Mouse (Mus musculus): Measurements from ENCODE around the gene Lrr1. TPM values are rescaled to one million over a fixed set of nuclear protein-coding genes. Genes with fewer than 3 reads are reported as not detected.
A peak's percentile ranks its signal among the peaks of the same experiment; 100 is the strongest.

Lrr1 gene
- polyA plus RNA-seq, 1 experiment from 2014 or later, result 26.3 TPM

- no peaks in the 10 kb centered on the region for H3K36me3 ChIP-seq (ENCODE audit: control insufficient read depth, insufficient read depth, low read length)
- H3K27me3 ChIP-seq (ENCODE audit: control insufficient read depth, insufficient read depth, low read length), result no peaks in the 10 kb centered on the region
- H3K4me3 ChIP-seq (ENCODE audit: low read length), result no peak overlapping the region
- WGBS, result 15% methylated on average over 10 of the region's 10 CpGs
- H3K4me2 ChIP-seq (replicated peaks; ENCODE audit: low read depth, low read length), result no peak overlapping the region
- no peaks in the 10 kb centered on the region for H3K9me3 ChIP-seq (ENCODE audit: control insufficient read depth, low read length)
- no peak overlapping the region for H3K9ac ChIP-seq (ENCODE audit: low read depth, low read length)
- H3K27ac ChIP-seq (ENCODE audit: low read depth, low read length), result no peak overlapping the region
- no peaks in the 10 kb centered on the region for H3K4me1 ChIP-seq (ENCODE audit: control insufficient read depth, insufficient read depth, low read length)
- no peak for ATAC-seq (ENCODE audit: low FRiP score, low TSS enrichment)
Measured at GRCm38 (mm10) chr12:69131981-69132380, 36.6 kb upstream of the Lrr1 start.

DNA sequence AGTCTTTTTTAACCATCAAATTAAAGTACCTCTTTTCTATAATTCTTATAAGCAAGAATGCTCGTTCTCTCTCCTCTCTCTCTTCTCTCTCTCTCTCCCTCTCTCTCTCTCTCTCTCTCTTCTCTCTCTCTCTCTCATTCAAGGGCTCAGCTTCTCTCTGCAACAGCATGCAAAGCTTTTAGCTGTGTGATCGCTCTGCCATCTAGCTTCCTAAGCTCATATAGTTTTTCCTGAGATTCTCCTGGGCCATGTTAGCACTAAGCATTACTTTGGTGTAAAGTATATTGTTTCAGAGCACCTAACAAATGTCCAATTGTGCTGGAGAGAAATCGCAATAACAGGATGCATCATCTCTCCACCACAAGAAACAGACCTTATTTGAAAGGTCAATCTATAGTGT, 29.4 kb upstream of the Lrr1 start:
- Histone ChIP-seq H3K4me2 (replicated peaks; ENCODE audit: low read depth, low read length) (no peak overlapping the region), H3K4me1 (ENCODE audit: control insufficient read depth, insufficient read depth, low read length) (no peaks in the 10 kb centered on the region), H3K4me3 (ENCODE audit: low read length) (no peak overlapping the region), H3K9ac (ENCODE audit: low read depth, low read length) (no peak overlapping the region), H3K36me3 (ENCODE audit: control insufficient read depth, insufficient read depth, low read length) (no peaks in the 10 kb centered on the region), H3K27me3 (ENCODE audit: control insufficient read depth, insufficient read depth, low read length) (no peaks in the 10 kb centered on the region), H3K27ac (ENCODE audit: low read depth, low read length) (no peak overlapping the region), H3K9me3 (ENCODE audit: control insufficient read depth, low read length) (no peaks in the 10 kb centered on the region)
- no peak for ATAC-seq (ENCODE audit: low FRiP score, low TSS enrichment)
- 90% methylated on average over 3 of the region's 3 CpGs for WGBS

DNA sequence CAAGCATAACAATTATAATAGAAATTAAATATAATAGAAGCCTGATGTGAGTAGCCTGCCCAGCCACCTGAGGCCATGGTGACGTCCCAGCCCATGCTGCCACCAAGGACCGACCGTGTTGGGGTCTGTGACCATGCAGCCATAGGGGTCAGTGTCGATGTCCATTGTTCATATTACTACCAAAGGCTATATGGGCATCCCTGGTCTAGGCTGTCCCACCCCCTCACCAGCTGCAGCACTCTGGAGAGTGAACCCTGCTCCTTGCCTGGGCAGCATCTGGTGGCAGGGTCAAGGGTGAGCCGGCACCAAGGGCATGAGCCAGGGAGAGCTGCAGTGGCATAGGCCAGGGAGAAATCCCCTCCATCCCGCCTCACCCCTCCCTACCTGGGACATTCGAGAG, 28.8 kb upstream of the Lrr1 start:
- Histone ChIP-seq H3K4me2 (replicated peaks; ENCODE audit: low read depth, low read length) (no peak overlapping the region), H3K4me3 (ENCODE audit: low read length) (no peak overlapping the region), H3K9me3 (ENCODE audit: control insufficient read depth, low read length) (no peaks in the 10 kb centered on the region), H3K9ac (ENCODE audit: low read depth, low read length) (no peak overlapping the region), H3K4me1 (ENCODE audit: control insufficient read depth, insufficient read depth, low read length) (no peaks in the 10 kb centered on the region), H3K27ac (ENCODE audit: low read depth, low read length) (no peak overlapping the region), H3K27me3 (ENCODE audit: control insufficient read depth, insufficient read depth, low read length) (no peaks in the 10 kb centered on the region), H3K36me3 (ENCODE audit: control insufficient read depth, insufficient read depth, low read length) (no peaks in the 10 kb centered on the region)
- peak; percentile 35; the same call in 1 of the 2 replicates for ATAC-seq (ENCODE audit: low FRiP score, low TSS enrichment)
- 88% methylated on average over 7 of the region's 7 CpGs for WGBS

GRCm38 (mm10) chr12:69143460-69143859, 25.2 kb upstream of the Lrr1 start:
- Histone ChIP-seq H3K9me3 (ENCODE audit: control insufficient read depth, low read length) (no peaks in the 10 kb centered on the region), H3K9ac (ENCODE audit: low read depth, low read length) (no peak overlapping the region), H3K4me1 (ENCODE audit: control insufficient read depth, insufficient read depth, low read length) (no peaks in the 10 kb centered on the region), H3K36me3 (ENCODE audit: control insufficient read depth, insufficient read depth, low read length) (no peaks in the 10 kb centered on the region), H3K4me3 (ENCODE audit: low read length) (no peak overlapping the region), H3K4me2 (replicated peaks; ENCODE audit: low read depth, low read length) (no peak overlapping the region), H3K27ac (ENCODE audit: low read depth, low read length) (no peak overlapping the region), H3K27me3 (ENCODE audit: control insufficient read depth, insufficient read depth, low read length) (no peaks in the 10 kb centered on the region)
- WGBS, result 82% methylated on average over 6 of the region's 6 CpGs
- ATAC-seq (ENCODE audit: low FRiP score, low TSS enrichment), result no peak

GRCm38 (mm10) chr12:69147166-69147735, 21.4 kb upstream of the Lrr1 start:
- ATAC-seq (ENCODE audit: low FRiP score, low TSS enrichment), result no peak
- H3K9ac ChIP-seq (ENCODE audit: low read depth, low read length), result no peak overlapping the region
- no peaks in the 10 kb centered on the region for H3K9me3 ChIP-seq (ENCODE audit: control insufficient read depth, low read length)
- 91% methylated on average over 5 of the region's 5 CpGs for WGBS
- no peaks in the 10 kb centered on the region for H3K4me1 ChIP-seq (ENCODE audit: control insufficient read depth, insufficient read depth, low read length)
- no peaks in the 10 kb centered on the region for H3K36me3 ChIP-seq (ENCODE audit: control insufficient read depth, insufficient read depth, low read length)
- H3K4me3 ChIP-seq (ENCODE audit: low read length), result no peak overlapping the region
- no peaks in the 10 kb centered on the region for H3K27me3 ChIP-seq (ENCODE audit: control insufficient read depth, insufficient read depth, low read length)
- H3K4me2 ChIP-seq (replicated peaks; ENCODE audit: low read depth, low read length), result no peak overlapping the region
- no peak overlapping the region for H3K27ac ChIP-seq (ENCODE audit: low read depth, low read length)

GRCm38 (mm10) chr12:69150049-69150448, 18.6 kb upstream of the Lrr1 start:
- Histone ChIP-seq H3K4me2 (replicated peaks; ENCODE audit: low read depth, low read length) (no peak overlapping the region), H3K9me3 (ENCODE audit: control insufficient read depth, low read length) (no peaks in the 10 kb centered on the region), H3K27me3 (ENCODE audit: control insufficient read depth, insufficient read depth, low read length) (no peaks in the 10 kb centered on the region), H3K9ac (ENCODE audit: low read depth, low read length) (no peak overlapping the region), H3K4me1 (ENCODE audit: control insufficient read depth, insufficient read depth, low read length) (no peaks in the 10 kb centered on the region), H3K36me3 (ENCODE audit: control insufficient read depth, insufficient read depth, low read length) (no peaks in the 10 kb centered on the region), H3K4me3 (ENCODE audit: low read length) (no peak overlapping the region), H3K27ac (ENCODE audit: low read depth, low read length) (no peak overlapping the region)
- 83% methylated on average over 13 of the region's 13 CpGs for WGBS
- ATAC-seq (ENCODE audit: low FRiP score, low TSS enrichment), result no peak

- Histone ChIP-seq H3K9ac (ENCODE audit: low read depth, low read length) (no peak overlapping the region), H3K27ac (ENCODE audit: low read depth, low read length) (no peak overlapping the region), H3K9me3 (ENCODE audit: control insufficient read depth, low read length) (no peaks in the 10 kb centered on the region), H3K36me3 (ENCODE audit: control insufficient read depth, insufficient read depth, low read length) (peaks cover 15% of the 10 kb centered on the region), H3K27me3 (ENCODE audit: control insufficient read depth, insufficient read depth, low read length) (no peaks in the 10 kb centered on the region), H3K4me2 (replicated peaks; ENCODE audit: low read depth, low read length) (no peak overlapping the region), H3K4me3 (ENCODE audit: low read length) (no peak overlapping the region), H3K4me1 (ENCODE audit: control insufficient read depth, insufficient read depth, low read length) (peaks cover 6% of the 10 kb centered on the region; the same call in 1 of the 2 replicates)
- ATAC-seq (ENCODE audit: low FRiP score, low TSS enrichment), result no peak
- 88% methylated on average over 2 of the region's 2 CpGs for WGBS
Measured at GRCm38 (mm10) chr12:69155923-69156322, 12.7 kb upstream of the Lrr1 start.

DNA sequence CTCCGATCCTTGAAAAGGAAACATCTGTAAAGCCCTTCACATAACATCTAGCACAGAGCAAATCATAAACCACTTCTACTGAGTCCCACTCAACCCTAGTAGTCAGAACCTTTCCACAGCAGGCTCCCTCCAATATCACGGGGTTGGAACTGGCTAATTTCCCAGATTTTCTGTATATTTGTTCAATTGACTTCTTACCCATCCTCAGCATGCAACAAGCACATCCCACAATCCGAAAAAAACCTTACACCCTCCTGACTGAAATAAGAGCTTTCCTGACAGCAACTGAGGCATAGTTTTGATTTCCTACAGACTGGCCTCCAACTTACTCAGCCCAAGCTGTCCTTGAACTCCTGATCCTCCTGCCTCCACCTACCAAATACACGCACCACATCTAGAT, 12.2 kb upstream of the Lrr1 start:
- H3K4me3 ChIP-seq (ENCODE audit: low read length), result no peak overlapping the region
- no peaks in the 10 kb centered on the region for H3K27me3 ChIP-seq (ENCODE audit: control insufficient read depth, insufficient read depth, low read length)
- H3K4me2 ChIP-seq (replicated peaks; ENCODE audit: low read depth, low read length), result no peak overlapping the region
- no peak overlapping the region for H3K9ac ChIP-seq (ENCODE audit: low read depth, low read length)
- H3K4me1 ChIP-seq (ENCODE audit: control insufficient read depth, insufficient read depth, low read length), result peaks cover 6% of the 10 kb centered on the region; the same call in 1 of the 2 replicates
- ATAC-seq (ENCODE audit: low FRiP score, low TSS enrichment), result no peak
- no peak overlapping the region for H3K27ac ChIP-seq (ENCODE audit: low read depth, low read length)
- peaks cover 15% of the 10 kb centered on the region for H3K36me3 ChIP-seq (ENCODE audit: control insufficient read depth, insufficient read depth, low read length)
- 82% methylated on average over 4 of the region's 4 CpGs for WGBS
- no peaks in the 10 kb centered on the region for H3K9me3 ChIP-seq (ENCODE audit: control insufficient read depth, low read length)

DNA sequence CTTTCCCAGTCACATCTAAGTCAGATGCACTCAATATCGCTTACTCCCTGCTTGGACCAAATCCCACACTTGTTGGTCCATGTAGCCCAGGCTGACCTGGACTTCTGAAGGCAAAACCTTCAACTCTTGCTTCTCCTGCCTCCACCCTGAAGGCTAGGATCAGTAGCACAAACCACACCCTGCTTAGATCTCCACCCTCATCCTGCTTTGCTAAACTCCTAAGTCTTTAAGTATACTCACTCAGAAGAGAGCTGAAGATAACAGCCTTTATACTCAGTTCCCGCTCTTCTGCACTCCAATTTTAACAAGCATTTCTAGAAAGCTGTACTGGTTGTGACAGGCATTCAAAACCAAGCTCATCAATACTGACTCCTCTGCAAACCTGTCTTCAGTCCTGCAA, 11.5 kb upstream of the Lrr1 start:
- H3K4me3 ChIP-seq (ENCODE audit: low read length), result no peak overlapping the region
- 95% methylated on average over 2 of the region's 2 CpGs for WGBS
- no peaks in the 10 kb centered on the region for H3K27me3 ChIP-seq (ENCODE audit: control insufficient read depth, insufficient read depth, low read length)
- H3K9ac ChIP-seq (ENCODE audit: low read depth, low read length), result no peak overlapping the region
- H3K4me1 ChIP-seq (ENCODE audit: control insufficient read depth, insufficient read depth, low read length), result peaks cover 6% of the 10 kb centered on the region; the same call in 1 of the 2 replicates
- no peak overlapping the region for H3K27ac ChIP-seq (ENCODE audit: low read depth, low read length)
- H3K4me2 ChIP-seq (replicated peaks; ENCODE audit: low read depth, low read length), result no peak overlapping the region
- no peaks in the 10 kb centered on the region for H3K9me3 ChIP-seq (ENCODE audit: control insufficient read depth, low read length)
- peaks cover 15% of the 10 kb centered on the region for H3K36me3 ChIP-seq (ENCODE audit: control insufficient read depth, insufficient read depth, low read length)
- no peak for ATAC-seq (ENCODE audit: low FRiP score, low TSS enrichment)

Data from kidney, embryonic 14.5 days (tissue).